Mouse (Mus musculus) MEL (cell line): ENCODE measurements around the gene Nckap1. TPM values are rescaled to one million over a fixed set of nuclear protein-coding genes. Genes with fewer than 3 reads are reported as not detected.

ENCODE experiments used
- DNase-seq: peaks from one replicate; pipeline ENCODE4 v3.0.0; 2011; ENCODE audit warnings: low read depth, low spot score
- H3K27ac ChIP-seq: 2 replicates; pipeline ENCODE4 v1.5.1; 2012; ENCODE audit warnings: low read depth, mild to moderate bottlenecking, control low read depth, low read length, moderate library complexity; ENCODE audit not compliant: control insufficient read depth
- H3K27me3 ChIP-seq, 2 experiments: fragments of 150-350 bp in 1 of 2; sonication (generic) in 1 of 2; 2 replicates each; pipeline ENCODE4 v1.6.1; 2012; ENCODE audit warnings: low read length in 2 of 2, mild to moderate bottlenecking in 2 of 2, improper control_type of control experiment in 1 of 2, moderate library complexity in 1 of 2; ENCODE audit not compliant: insufficient read depth in 2 of 2, control insufficient read depth in 1 of 2
- H3K36me3 ChIP-seq, 2 experiments: 2 replicates each; pipeline ENCODE4 v1.6.1; 2012 to 2014; ENCODE audit warnings: low read length in 2 of 2, improper control_type of control experiment in 1 of 2, inconsistent platforms in 1 of 2, mild to moderate bottlenecking in 1 of 2; ENCODE audit not compliant: insufficient read depth in 2 of 2, control insufficient read depth in 1 of 2
- H3K4me1 ChIP-seq, 2 experiments: fragments of 150-350 bp in 1 of 2; sonication (generic) in 1 of 2; 2 replicates each; pipeline ENCODE4 v1.6.1; 2012; ENCODE audit warnings: low read length in 2 of 2, improper control_type of control experiment in 1 of 2, mild to moderate bottlenecking in 1 of 2; ENCODE audit not compliant: insufficient read depth in 2 of 2, control insufficient read depth in 1 of 2
- H3K4me3 ChIP-seq, 2 experiments: fragments of 150-350 bp in 1 of 2; sonication (generic) in 1 of 2; 2 replicates each; pipeline ENCODE4 v1.5.1; 2012; ENCODE audit warnings: low read depth in 2 of 2, low read length in 2 of 2, mild to moderate bottlenecking in 2 of 2, moderate library complexity in 2 of 2, control low read depth in 1 of 2, improper control_type of control experiment in 1 of 2; ENCODE audit not compliant: control insufficient read depth in 1 of 2, insufficient read depth in 1 of 2
- H3K79me2 ChIP-seq: 2 replicates; pipeline ENCODE4 v1.6.1; 2012; ENCODE audit warnings: mild to moderate bottlenecking, low read length, moderate library complexity; ENCODE audit not compliant: control insufficient read depth, poor library complexity, insufficient read depth
- H3K9ac ChIP-seq: 2 replicates; pipeline ENCODE4 v1.6.1; 2012; ENCODE audit warnings: low read depth, mild to moderate bottlenecking, control low read depth, low read length, moderate library complexity; ENCODE audit not compliant: control insufficient read depth, poor library complexity, severe bottlenecking
- H3K9me3 ChIP-seq: fragments of 150-350 bp; sonication (generic); replicated peaks from 2 replicates; pipeline ENCODE4 v1.6.1; 2012; ENCODE audit warnings: mild to moderate bottlenecking, low read length, improper control_type of control experiment, moderate library complexity; ENCODE audit not compliant: insufficient read depth
- CHD2 ChIP-seq: IDR thresholded peaks from 2 replicates; pipeline ENCODE4 v1.6.1; 2011; ENCODE audit warnings: low read length, improper control_type of control experiment
- CTCF ChIP-seq, 3 experiments: IDR thresholded peaks in 2 of 3; conservative IDR thresholded peaks in 1 of 3; 2 replicates each; pipeline ENCODE4 v1.5.1; 2011 to 2012; ENCODE audit warnings: low read length in 3 of 3, low read depth in 2 of 3, mild to moderate bottlenecking in 2 of 3, improper control_type of control experiment in 1 of 3, inconsistent platforms in 1 of 3, mixed read lengths in 1 of 3, moderate library complexity in 1 of 3; ENCODE audit not compliant: control insufficient read depth in 1 of 3, insufficient read depth in 1 of 3, poor library complexity in 1 of 3, severe bottlenecking in 1 of 3
- EP300 ChIP-seq, 2 experiments: IDR thresholded peaks; 2 replicates each; pipeline ENCODE4 v1.6.1; 2011; ENCODE audit warnings: improper control_type of control experiment in 2 of 2, low read length in 2 of 2, low read depth in 1 of 2, mild to moderate bottlenecking in 1 of 2
- GATA1 ChIP-seq: IDR thresholded peaks from 2 replicates; pipeline ENCODE4 v1.6.1; 2011; ENCODE audit warnings: low read depth, low read length, improper control_type of control experiment
- JUND ChIP-seq: IDR thresholded peaks from 2 replicates; pipeline ENCODE4 v1.6.1; 2011; ENCODE audit warnings: low read depth, mild to moderate bottlenecking, improper control_type of control experiment, low read length
- MEF2A ChIP-seq: IDR thresholded peaks from 2 replicates; pipeline ENCODE4 v1.6.1; 2014; ENCODE audit warnings: low read depth, mild to moderate bottlenecking, inconsistent platforms, low read length, improper control_type of control experiment; ENCODE audit not compliant: poor library complexity, insufficient replicate concordance, severe bottlenecking; ENCODE audit errors: extremely low read depth
- MXI1 ChIP-seq: IDR thresholded peaks from 2 replicates; pipeline ENCODE4 v1.6.1; 2011; ENCODE audit warnings: mild to moderate bottlenecking, low read depth, low read length, improper control_type of control experiment
- MYB ChIP-seq: IDR thresholded peaks from 2 replicates; pipeline ENCODE4 v1.6.1; 2011; ENCODE audit warnings: mild to moderate bottlenecking, low read depth, low read length, improper control_type of control experiment
- MYC ChIP-seq: IDR thresholded peaks from 2 replicates; pipeline ENCODE4 v1.6.1; 2011; ENCODE audit warnings: low read depth, mild to moderate bottlenecking, low read length, improper control_type of control experiment, moderate library complexity
- RAD21 ChIP-seq: IDR thresholded peaks from 2 replicates; pipeline ENCODE4 v1.6.1; 2011; ENCODE audit warnings: mild to moderate bottlenecking, low read depth, low read length, improper control_type of control experiment
- RCOR1 ChIP-seq: IDR thresholded peaks from 2 replicates; pipeline ENCODE4 v1.6.1; 2012; ENCODE audit warnings: low read depth, mild to moderate bottlenecking, inconsistent platforms, low read length, improper control_type of control experiment
- SMC3 ChIP-seq: IDR thresholded peaks from 2 replicates; pipeline ENCODE4 v1.6.1; 2011; ENCODE audit warnings: low read depth, low read length, improper control_type of control experiment
- TAL1 ChIP-seq: IDR thresholded peaks from 2 replicates; pipeline ENCODE4 v1.6.1; 2012; ENCODE audit warnings: mild to moderate bottlenecking, inconsistent platforms, low read length, moderate library complexity, mixed read lengths
- TBP ChIP-seq: IDR thresholded peaks from 2 replicates; pipeline ENCODE4 v1.8.0; 2011; ENCODE audit warnings: low read depth, low read length, improper control_type of control experiment
- TCF12 ChIP-seq: IDR thresholded peaks from 2 replicates; pipeline ENCODE4 v1.6.1; 2014; ENCODE audit warnings: low read depth, mild to moderate bottlenecking, inconsistent platforms, low read length, improper control_type of control experiment, moderate library complexity
- UBTF ChIP-seq: IDR thresholded peaks from 2 replicates; pipeline ENCODE4 v1.6.1; 2012; ENCODE audit warnings: low read depth, mild to moderate bottlenecking, inconsistent platforms, low read length, improper control_type of control experiment, moderate library complexity, borderline replicate concordance; ENCODE audit not compliant: insufficient read depth
- USF1 ChIP-seq: IDR thresholded peaks from 2 replicates; pipeline ENCODE4 v1.6.1; 2014; ENCODE audit warnings: low read depth, mild to moderate bottlenecking, inconsistent platforms, low read length, improper control_type of control experiment, moderate library complexity
- ZKSCAN1 ChIP-seq: IDR thresholded peaks from 2 replicates; pipeline ENCODE4 v1.6.1; 2012; ENCODE audit warnings: low read depth, mild to moderate bottlenecking, inconsistent platforms, low read length, improper control_type of control experiment, moderate library complexity
- polyA plus RNA-seq, 2 experiments: library from polyadenylated mRNA; stranded (reverse) in 1 of 2; unstranded in 1 of 2; fragments of >175 nt in 1 of 2; fragments of >200 nt in 1 of 2; gene quantifications; 2 replicates each; pipeline versions ENCODE4 v1.2.1 to v1.2.4; 2012; ENCODE audit warnings: low replicate concordance in 2 of 2, low read depth in 1 of 2; ENCODE audit not compliant: insufficient read length in 2 of 2, insufficient read depth in 1 of 2, missing spikeins in 1 of 2
- total RNA-seq: library from RNA; depleted of rRNA; stranded (reverse); fragments of 300-350 nt; gene quantifications from 2 replicates; pipeline ENCODE4 v1.2.3, GENCODE M21; 2012

Nckap1 gene
- total and polyA plus RNA-seq, 3 experiments = 5.9 to 7.1 TPM; not detected in 1

GRCm38 (mm10) chr2:80612286-80612685 lies 31.1 kb upstream of the Nckap1 start:
- no peak for TF ChIP-seq MEF2A
- no peak for TF ChIP-seq MYB
- TF ChIP-seq TCF12 = no peak
- no peak for DNase-seq
- no peaks in the 10 kb centered on the region for H3K9me3 ChIP-seq

GRCm38 (mm10) chr2:80603771-80604426 lies 22.7 kb upstream of the Nckap1 start:
- no peaks in the 10 kb centered on the region for H3K36me3 ChIP-seq
- no peak overlapping the region for H3K4me3 ChIP-seq
- H3K9ac ChIP-seq = no peak overlapping the region
- TF ChIP-seq SMC3 (no peak), MYC (no peak), CHD2 (no peak), MXI1 (no peak)
- H3K27me3 ChIP-seq = no peaks in the 10 kb centered on the region
- no peak for DNase-seq
- H3K9me3 ChIP-seq = no peaks in the 10 kb centered on the region
- no peaks in the 10 kb centered on the region for H3K79me2 ChIP-seq
- H3K4me1 ChIP-seq = no peaks in the 10 kb centered on the region
- no peak overlapping the region for H3K27ac ChIP-seq

More at GRCm38 (mm10) chr2:80612286-80612685, 31.1 kb upstream of the Nckap1 start:
- peaks cover 3% of the 10 kb centered on the region; the same call in 1 of the 2 replicates for H3K79me2 ChIP-seq
- H3K4me1 ChIP-seq = peaks cover 0 to 2% of the 10 kb centered on the region in 2 experiments; a peak in 2 of 4 replicates
- peaks cover 0 to 8% of the 10 kb centered on the region in 2 experiments; a peak in 2 of 4 replicates for H3K36me3 ChIP-seq
- H3K9ac ChIP-seq = no peak overlapping the region
- no peak overlapping the region for H3K4me3 ChIP-seq
- H3K27ac ChIP-seq = no peak overlapping the region
- H3K27me3 ChIP-seq = no peaks in the 10 kb centered on the region; a peak in 1 of 4 replicates

GRCm38 (mm10) chr2:80602756-80603155 lies 21.6 kb upstream of the Nckap1 start:
- Histone ChIP-seq H3K79me2 (no peaks in the 10 kb centered on the region), H3K4me1 (no peaks in the 10 kb centered on the region; a peak in 1 of 4 replicates), H3K9me3 (no peaks in the 10 kb centered on the region), H3K36me3 (no peaks in the 10 kb centered on the region), H3K27me3 (no peaks in the 10 kb centered on the region), H3K4me3 (no peak overlapping the region), H3K9ac (no peak overlapping the region), H3K27ac (no peak overlapping the region)
- DNase-seq = no peak
- TF ChIP-seq TBP (no peak), MYB (no peak), CTCF (IDR thresholded peaks at IDR 0.05 in 2 of 3, conservative IDR thresholded peaks at IDR 0.05 in 1 of 3; ENCODE audit: control insufficient read depth in 1 of 3, insufficient read depth in 1 of 3, low read depth in 2 of 3, low read length in 3 of 3, poor library complexity in 1 of 3, severe bottlenecking in 1 of 3) (no peak), GATA1 (no peak), TAL1 (no peak), UBTF (no peak), MEF2A (no peak), RCOR1 (no peak), EP300 (IDR thresholded peaks at IDR 0.05; ENCODE audit: low read depth in 1 of 2, low read length in 2 of 2) (no peak), USF1 (no peak), RAD21 (no peak), ZKSCAN1 (no peak), JUND (no peak)
